Mouse (Mus musculus) lung, embryonic 16.5 days (tissue): Measurements from ENCODE around the gene Col4a4. TPM values are rescaled to one million over a fixed set of nuclear protein-coding genes. Genes with fewer than 3 reads are reported as not detected.

Source experiments
- ATAC-seq: fragments of 200-750 bp; cut with Nextera tagmentation; 2 replicates; pipeline ENCODE4 v1.8.0; 2017; ENCODE audit warnings: low read depth, mild to moderate bottlenecking, moderate library complexity
- H3K27ac ChIP-seq: fragments of 300-500 bp; sonication (generic); 2 replicates; pipeline ENCODE4 v1.5.1; 2014; ENCODE audit warnings: mild to moderate bottlenecking, control low read depth, low read length
- H3K27me3 ChIP-seq: fragments of 300-500 bp; sonication (generic); 2 replicates; pipeline ENCODE4 v1.6.1; 2014; ENCODE audit warnings: low read depth, low read length, mixed read lengths; ENCODE audit not compliant: control insufficient read depth, insufficient read depth
- H3K36me3 ChIP-seq: fragments of 300-500 bp; sonication (generic); 2 replicates; pipeline ENCODE4 v1.6.1; 2014; ENCODE audit warnings: low read length; ENCODE audit not compliant: control insufficient read depth, insufficient read depth
- H3K4me1 ChIP-seq: fragments of 300-500 bp; sonication (generic); replicated peaks from 2 replicates; pipeline ENCODE4 v1.6.1; 2014; ENCODE audit warnings: low read length, mixed read lengths; ENCODE audit not compliant: control insufficient read depth, insufficient read depth
- H3K4me2 ChIP-seq: fragments of 300-500 bp; sonication (generic); 2 replicates; pipeline ENCODE4 v1.6.1; 2014; ENCODE audit warnings: low read depth, low read length, control low read depth
- H3K4me3 ChIP-seq: fragments of 300-500 bp; sonication (generic); 2 replicates; pipeline ENCODE4 v1.5.1; 2014; ENCODE audit warnings: mild to moderate bottlenecking, low read length, control low read depth
- H3K9ac ChIP-seq: fragments of 300-500 bp; sonication (generic); 2 replicates; pipeline ENCODE4 v1.6.1; 2014; ENCODE audit warnings: low read length, control low read depth
- H3K9me3 ChIP-seq: fragments of 300-500 bp; sonication (generic); 2 replicates; pipeline ENCODE4 v1.6.1; 2016; ENCODE audit warnings: low read length; ENCODE audit not compliant: control insufficient read depth
- WGBS: fragments of 180-500 bp; shearing (Covaris S2); extraction: QIAGEN DNeasy Blood & Tissue Kit; methylation state at CpG from one replicate; pipeline ENCODE4 v1.1.7; 2014; 5-methylcytosine and 5-hydroxymethylcytosine counted together
- polyA plus RNA-seq: library from polyadenylated mRNA; unstranded; fragments of >200 nt; fragmentation: Nextera tagmentation; extraction: Ambion mirVana; gene quantifications from 2 replicates; pipeline ENCODE4 v1.2.1, GENCODE M21; 2015

The Col4a4 gene
- polyA plus RNA-seq, 1 experiment from 2014 or later, result 11.9 TPM

DNA sequence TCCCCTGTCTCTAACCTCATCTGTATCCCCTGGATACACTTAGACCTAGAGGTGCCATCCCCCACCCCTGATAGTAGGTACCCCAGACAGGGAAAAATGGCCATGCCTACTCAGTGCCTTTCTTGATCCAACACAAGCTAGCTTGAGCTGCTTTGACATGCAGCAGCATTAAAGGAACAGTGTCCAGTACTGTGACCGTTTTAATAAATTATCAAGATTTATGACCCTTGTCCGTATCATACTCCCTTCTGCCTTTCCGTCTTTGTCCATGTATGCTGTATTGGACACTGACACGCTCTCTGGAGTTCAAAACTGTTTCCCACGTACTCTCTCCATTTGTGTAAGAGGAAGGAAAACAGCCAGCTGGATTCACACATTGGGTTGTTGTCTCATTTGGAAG lies 158.9 kb downstream of the Col4a4 start:
- Histone ChIP-seq H3K4me2 (no peak overlapping the region), H3K4me3 (no peak overlapping the region), H3K9ac (no peak overlapping the region), H3K27me3 (no peaks in the 10 kb centered on the region), H3K27ac (no peak overlapping the region), H3K4me1 (peaks cover 9% of the 10 kb centered on the region), H3K36me3 (no peaks in the 10 kb centered on the region), H3K9me3 (no peaks in the 10 kb centered on the region)
- ATAC-seq, result no peak
- 86% methylated on average over 5 of the region's 5 CpGs for WGBS

DNA sequence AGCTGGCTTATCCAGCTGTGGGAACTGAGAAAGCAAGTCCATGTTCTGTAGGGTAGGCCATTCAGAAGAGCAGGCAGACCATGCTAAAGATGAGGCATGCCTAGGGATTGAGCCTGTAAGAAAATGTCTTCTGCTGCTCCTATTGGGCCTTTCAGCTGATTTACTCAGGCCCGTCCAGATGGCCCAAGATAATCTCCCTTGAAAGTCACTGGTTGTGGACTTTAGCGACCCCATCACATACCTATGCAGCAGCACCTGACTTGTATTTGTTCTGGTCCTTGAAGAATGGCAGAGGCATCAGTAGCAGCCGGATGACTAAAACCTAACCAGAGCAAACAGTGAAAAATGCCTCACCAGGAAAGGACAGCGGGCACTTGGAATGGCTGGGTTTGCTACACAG lies 171.0 kb downstream of the Col4a4 start:
- Histone ChIP-seq H3K9ac (no peak overlapping the region), H3K36me3 (no peaks in the 10 kb centered on the region), H3K27me3 (no peaks in the 10 kb centered on the region), H3K4me2 (no peak overlapping the region), H3K27ac (no peak overlapping the region), H3K4me3 (no peak overlapping the region), H3K9me3 (no peaks in the 10 kb centered on the region), H3K4me1 (peaks cover 7% of the 10 kb centered on the region)
- ATAC-seq, result no peak
- 64% methylated on average over 4 of the region's 4 CpGs for WGBS

DNA sequence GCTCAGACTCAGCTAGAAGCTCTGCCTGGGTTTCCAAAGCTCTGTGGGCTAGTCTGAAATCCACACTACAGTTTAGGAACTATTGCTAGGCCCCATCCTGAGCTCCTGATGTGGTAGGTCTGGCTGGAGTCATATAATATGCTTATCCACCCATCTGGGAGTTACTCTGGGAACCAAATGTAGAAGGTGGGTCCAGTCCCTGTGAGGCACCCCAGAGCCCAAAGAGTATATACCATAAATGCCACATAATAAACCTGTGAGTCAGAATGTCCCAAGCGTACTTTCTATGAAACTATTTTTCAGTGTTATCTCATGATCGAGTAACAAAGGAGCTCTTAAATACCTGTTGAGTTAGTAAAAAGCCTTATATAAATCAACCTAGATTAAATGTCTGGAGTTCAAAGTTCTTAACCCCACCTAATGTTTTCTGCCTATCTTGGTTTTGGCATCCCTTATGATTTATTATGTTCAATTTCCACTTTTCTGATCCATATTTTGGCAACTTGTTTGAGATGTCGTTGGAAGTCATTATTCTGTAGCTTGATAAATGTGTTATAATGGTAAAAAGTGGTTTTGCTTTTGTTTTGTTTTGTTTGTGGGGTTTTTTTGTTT lies 172.1 kb downstream of the Col4a4 start:
- H3K9ac ChIP-seq, result no peak overlapping the region
- peaks cover 7% of the 10 kb centered on the region for H3K4me1 ChIP-seq
- WGBS, result 75% methylated on average over 3 of the region's 3 CpGs
- ATAC-seq, result no peak
- no peaks in the 10 kb centered on the region for H3K36me3 ChIP-seq
- no peaks in the 10 kb centered on the region for H3K9me3 ChIP-seq
- no peaks in the 10 kb centered on the region for H3K27me3 ChIP-seq
- no peak overlapping the region for H3K4me3 ChIP-seq
- H3K27ac ChIP-seq, result no peak overlapping the region
- H3K4me2 ChIP-seq, result no peak overlapping the region

GRCm38 (mm10) chr1:82412085-82412484 lies 174.6 kb downstream of the Col4a4 start:
- no peak overlapping the region for H3K9ac ChIP-seq
- H3K4me1 ChIP-seq, result peaks cover 7% of the 10 kb centered on the region
- no peaks in the 10 kb centered on the region for H3K36me3 ChIP-seq
- H3K27ac ChIP-seq, result no peak overlapping the region
- H3K9me3 ChIP-seq, result no peaks in the 10 kb centered on the region
- ATAC-seq, result no peak
- WGBS, result 27% methylated on average over 4 of the region's 4 CpGs
- H3K4me2 ChIP-seq, result no peak overlapping the region
- H3K4me3 ChIP-seq, result no peak overlapping the region
- no peaks in the 10 kb centered on the region for H3K27me3 ChIP-seq

DNA sequence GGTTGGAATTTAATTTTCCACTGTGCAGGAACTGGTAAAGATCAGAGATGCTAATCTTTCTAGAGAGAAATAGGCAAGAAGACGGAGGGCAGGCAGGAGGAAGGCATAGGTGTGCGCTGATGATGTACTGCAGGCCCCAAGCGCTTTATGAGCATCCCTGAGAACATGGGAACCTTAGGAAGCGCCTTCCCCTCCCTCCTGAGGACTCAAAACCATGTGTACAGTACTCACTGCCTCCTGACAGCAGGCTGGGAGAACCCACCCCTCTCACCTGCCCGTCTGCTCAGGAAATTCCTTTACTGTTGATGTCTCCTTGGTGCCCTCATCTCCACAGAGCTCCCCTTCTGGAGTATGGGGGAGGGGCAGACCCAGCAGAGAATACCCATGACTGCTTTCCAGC lies 175.1 kb downstream of the Col4a4 start:
- no peaks in the 10 kb centered on the region for H3K9me3 ChIP-seq
- H3K4me1 ChIP-seq, result peaks cover 7% of the 10 kb centered on the region
- no peak overlapping the region for H3K9ac ChIP-seq
- H3K4me2 ChIP-seq, result no peak overlapping the region
- no peak for ATAC-seq
- H3K27ac ChIP-seq, result no peak overlapping the region
- WGBS, result 69% methylated on average over 5 of the region's 5 CpGs
- no peaks in the 10 kb centered on the region for H3K36me3 ChIP-seq
- no peak overlapping the region for H3K4me3 ChIP-seq
- H3K27me3 ChIP-seq, result no peaks in the 10 kb centered on the region

- 69% methylated on average over 3 of the region's 3 CpGs for WGBS
- no peaks in the 10 kb centered on the region for H3K27me3 ChIP-seq
- ATAC-seq, result no peak
- no peak overlapping the region for H3K9ac ChIP-seq
- no peak overlapping the region for H3K4me2 ChIP-seq
- H3K4me3 ChIP-seq, result no peak overlapping the region
- peaks cover 7% of the 10 kb centered on the region for H3K4me1 ChIP-seq
- H3K36me3 ChIP-seq, result no peaks in the 10 kb centered on the region
- H3K27ac ChIP-seq, result no peak overlapping the region
- H3K9me3 ChIP-seq, result no peaks in the 10 kb centered on the region
These were observed 176.1 kb downstream of the Col4a4 start for GRCm38 (mm10) chr1:82410548-82410947.

DNA sequence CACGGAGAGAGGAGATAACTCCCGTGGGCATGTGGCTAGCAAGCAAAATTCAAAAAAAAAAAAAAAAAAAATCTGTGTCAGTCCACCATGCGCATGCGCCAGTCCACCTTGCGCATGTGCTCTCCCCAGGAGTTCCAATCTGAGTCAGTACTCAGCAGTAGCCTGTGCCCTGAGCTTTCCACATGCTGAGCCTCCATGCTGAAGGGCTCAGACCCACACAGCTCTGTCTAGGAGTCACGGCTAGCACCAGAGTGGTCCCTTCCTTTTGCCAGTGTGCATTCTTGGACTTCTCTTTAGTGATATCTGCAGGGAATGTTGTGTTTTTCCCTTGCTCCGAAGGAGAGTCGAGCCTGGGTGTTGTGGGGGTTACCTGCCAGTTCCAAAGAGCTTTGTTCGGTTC lies 177.4 kb downstream of the Col4a4 start:
- Histone ChIP-seq H3K9me3 (no peaks in the 10 kb centered on the region), H3K27me3 (no peaks in the 10 kb centered on the region), H3K4me3 (no peak overlapping the region), H3K27ac (no peak overlapping the region), H3K4me2 (no peak overlapping the region), H3K4me1 (peaks cover 7% of the 10 kb centered on the region), H3K36me3 (no peaks in the 10 kb centered on the region), H3K9ac (no peak overlapping the region)
- no peak for ATAC-seq
- 88% methylated on average over 9 of the region's 9 CpGs for WGBS

DNA sequence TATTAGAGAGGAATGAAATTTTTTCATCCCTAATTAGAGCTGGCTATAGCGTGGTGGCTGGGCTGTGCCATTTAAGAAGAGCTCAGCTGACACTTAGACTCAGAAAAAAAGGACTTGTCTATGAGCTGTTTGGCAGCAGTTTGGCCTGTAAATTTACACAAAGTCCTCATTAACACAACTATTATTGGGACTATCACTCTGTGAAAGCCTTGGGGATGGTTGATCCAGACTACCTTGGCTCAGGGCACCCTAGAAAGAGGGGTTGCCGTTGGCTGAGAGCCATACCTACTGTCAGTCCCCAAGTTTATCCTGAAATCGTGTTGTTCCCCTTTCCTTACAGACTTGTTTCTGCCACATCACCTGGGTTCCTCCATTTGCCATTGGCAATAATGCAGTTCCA lies 178.9 kb downstream of the Col4a4 start:
- H3K36me3 ChIP-seq, result no peaks in the 10 kb centered on the region
- H3K9me3 ChIP-seq, result no peaks in the 10 kb centered on the region
- H3K27ac ChIP-seq, result no peak overlapping the region
- H3K4me1 ChIP-seq, result peaks cover 7% of the 10 kb centered on the region
- 79% methylated on average over 3 of the region's 3 CpGs for WGBS
- H3K4me2 ChIP-seq, result no peak overlapping the region
- no peak for ATAC-seq
- H3K27me3 ChIP-seq, result no peaks in the 10 kb centered on the region
- no peak overlapping the region for H3K9ac ChIP-seq
- no peak overlapping the region for H3K4me3 ChIP-seq
